Mouse (Mus musculus) megakaryocyte, embryonic 14.5 days (primary cell): ENCODE measurements around the gene Trim46.

ENCODE experiments used
- FLI1 ChIP-seq: IDR thresholded peaks from 2 replicates; pipeline ENCODE4 v1.6.1; 2012; ENCODE audit warnings: low read length, inconsistent platforms, mixed read lengths
- GATA1 ChIP-seq: IDR thresholded peaks from 3 replicates; pipeline ENCODE4 v1.6.1; 2012; ENCODE audit warnings: mixed read lengths, low read length, inconsistent platforms, borderline replicate concordance

GRCm38 (mm10) chr3:89195979-89196877, 49.9 kb downstream of the Trim46 start:
- no peak for TF ChIP-seq GATA1
- TF ChIP-seq FLI1, result no peak
